Comparison of ENCODE assay signal across 23 mouse cellular contexts in the genomic region with DNA sequence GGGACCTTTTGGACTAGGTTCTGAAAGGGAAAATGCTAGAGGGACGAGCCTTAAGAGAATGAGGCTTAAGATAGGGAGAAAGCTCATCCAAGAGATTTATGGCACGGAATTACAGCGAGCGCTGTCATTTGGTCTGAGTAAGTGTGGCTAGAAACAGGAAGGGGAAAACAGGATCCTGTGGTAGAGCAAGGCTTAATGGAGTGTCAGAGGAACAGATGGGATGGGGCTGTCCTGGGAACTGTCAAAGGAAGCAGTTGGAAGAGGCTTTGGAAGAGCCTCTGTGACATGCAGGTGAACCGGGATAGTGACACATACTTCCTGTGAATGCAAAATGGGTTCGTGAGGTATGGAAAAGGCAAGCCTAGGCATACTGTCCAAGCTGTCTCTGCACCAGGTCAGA. TPM values are rescaled to one million over a fixed set of nuclear protein-coding genes. Genes with fewer than 3 reads are reported as not detected.
DNase-seq lines count a peak whose midpoint lies in the region; ATAC-seq and TF ChIP-seq lines count a peak whose summit lies in the region.
"Had no signal": no experiment of that assay in that cellular context is flagged by ENCODE, and none has a peak within 500 bp of the region (broad histone marks: within the 10 kb centered on the region; RNA-seq: fewer than 3 reads in every experiment).

No protein-coding gene starts in this region.

- peaks cover 3% of the 10 kb centered on the region; the same call in 1 of the 2 replicates for H3K4me1 ChIP-seq in kidney, embryonic 15.5 days
- no peaks in the 10 kb centered on the region for H3K4me1 ChIP-seq in stomach, embryonic 14.5 days (ENCODE audit: control insufficient read depth, insufficient read depth, low read length)
- no peaks in the 10 kb centered on the region for H3K4me1 ChIP-seq in stomach, postnatal 0 days (replicated peaks; ENCODE audit: control insufficient read depth, insufficient read depth)
- H3K4me1 ChIP-seq: embryonic facial prominence, embryonic 13.5 days; forebrain, embryonic 12.5 days; heart, embryonic 12.5 days; hindbrain, embryonic 15.5 days had no signal

- H3K4me3 ChIP-seq in kidney, embryonic 15.5 days (replicated peaks): no peak overlapping the region
- H3K4me3 ChIP-seq in stomach, embryonic 14.5 days (ENCODE audit: low read depth, low read length): no peak overlapping the region
- H3K4me3 ChIP-seq in stomach, postnatal 0 days (ENCODE audit: low read depth, low read length): no peak overlapping the region
- H3K4me3 ChIP-seq: embryonic facial prominence, embryonic 13.5 days; forebrain, embryonic 12.5 days; heart, embryonic 12.5 days; hindbrain, embryonic 15.5 days had no signal

- WGBS in kidney, embryonic 15.5 days: 16% methylated on average over 6 of the region's 6 CpGs
- 37% methylated on average over 6 of the region's 6 CpGs for WGBS in stomach, embryonic 14.5 days
- 35% methylated on average over 6 of the region's 6 CpGs for WGBS in stomach, postnatal 0 days

- H3K27ac ChIP-seq in kidney, embryonic 15.5 days: no peak overlapping the region
- no peak overlapping the region for H3K27ac ChIP-seq in stomach, embryonic 14.5 days (ENCODE audit: low read length)
- no peak overlapping the region for H3K27ac ChIP-seq in stomach, postnatal 0 days (replicated peaks)
- H3K27ac ChIP-seq: embryonic facial prominence, embryonic 13.5 days; forebrain, embryonic 12.5 days; hindbrain, embryonic 15.5 days had no signal

- intact Hi-C loops in heart, postnatal 10 days (cut with DNase I): no loop called here

- 0 out of 2 replicates have a peak, but pooled peaks have one; percentile 66 for ATAC-seq in kidney, embryonic 15.5 days (replicated peaks; ENCODE audit: low FRiP score)
- peak; percentile 71; the same call in 1 of the 2 replicates for ATAC-seq in stomach, embryonic 14.5 days (ENCODE audit: insufficient number of reproducible peaks, insufficient read depth, low FRiP score, low read depth)
- ATAC-seq in stomach, postnatal 0 days (ENCODE audit: low FRiP score, low TSS enrichment): no peak
- ATAC-seq: forebrain, embryonic 16.5 days had no signal

- no peaks in the 10 kb centered on the region for H3K9me3 ChIP-seq in kidney, embryonic 15.5 days (replicated peaks)
- no peaks in the 10 kb centered on the region for H3K9me3 ChIP-seq in stomach, embryonic 14.5 days (ENCODE audit: control insufficient read depth, low read depth, low read length)
- no peaks in the 10 kb centered on the region for H3K9me3 ChIP-seq in stomach, postnatal 0 days (ENCODE audit: control insufficient read depth, low read length)
- H3K9me3 ChIP-seq: embryonic facial prominence, embryonic 13.5 days; forebrain, embryonic 12.5 days; heart, embryonic 12.5 days; hindbrain, embryonic 15.5 days had no signal

- H3K36me3 ChIP-seq in kidney, embryonic 15.5 days: no peaks in the 10 kb centered on the region
- no peaks in the 10 kb centered on the region for H3K36me3 ChIP-seq in stomach, embryonic 14.5 days (ENCODE audit: control insufficient read depth, insufficient read depth, low read length)
- H3K36me3 ChIP-seq in stomach, postnatal 0 days (ENCODE audit: control insufficient read depth, insufficient read depth, low read length): no peaks in the 10 kb centered on the region
- H3K36me3 ChIP-seq: embryonic facial prominence, embryonic 13.5 days; forebrain, embryonic 12.5 days; heart, embryonic 12.5 days; hindbrain, embryonic 15.5 days had no signal

- no peak overlapping the region for H3K9ac ChIP-seq in kidney, embryonic 15.5 days
- no peak overlapping the region for H3K9ac ChIP-seq in stomach, embryonic 14.5 days (replicated peaks; ENCODE audit: low read depth, low read length)
- no peak overlapping the region for H3K9ac ChIP-seq in stomach, postnatal 0 days (ENCODE audit: low read length)
- H3K9ac ChIP-seq: embryonic facial prominence, embryonic 13.5 days; forebrain, embryonic 12.5 days; heart, embryonic 12.5 days; hindbrain, embryonic 15.5 days had no signal

- no peak overlapping the region for H3K4me2 ChIP-seq in kidney, embryonic 15.5 days
- H3K4me2 ChIP-seq in stomach, embryonic 14.5 days (replicated peaks; ENCODE audit: low read depth, low read length): no peak overlapping the region
- H3K4me2 ChIP-seq in stomach, postnatal 0 days (replicated peaks; ENCODE audit: low read depth): no peak overlapping the region
- H3K4me2 ChIP-seq: embryonic facial prominence, embryonic 13.5 days; forebrain, embryonic 12.5 days; heart, embryonic 12.5 days; hindbrain, embryonic 15.5 days had no signal

- TF ChIP-seq CTCF in stomach, postnatal 0 days (IDR thresholded peaks at IDR 0.05; ENCODE audit: low read depth): no peak

- no peak for TF ChIP-seq EP300 in stomach, postnatal 0 days (optimal IDR thresholded peaks at IDR 0.05)

- peak; percentile 37 for DNase-seq in heart, adult 11 months
- DNase-seq in heart, postnatal 10 days: no peak
- no peak for DNase-seq in kidney, adult 8-10 months
- no peak for DNase-seq in stomach, postnatal 0 days (ENCODE audit: low spot score)
- DNase-seq in right cerebral cortex, postnatal 4 days: no peak
- DNase-seq: adrenal gland, adult 2 months; adrenal gland, postnatal 25 days; cerebellum, adult 18-20 months; cerebellum, adult 9-11 months; cerebellum, postnatal 36 days; gastrocnemius, postnatal 10 days; heart, postnatal 36 days had no signal

- 0 out of 2 replicates have a peak, but pooled peaks cover 4% of the 10 kb centered on the region for H3K27me3 ChIP-seq in kidney, embryonic 15.5 days
- H3K27me3 ChIP-seq in stomach, embryonic 14.5 days (ENCODE audit: control insufficient read depth, insufficient read depth, low read length): no peaks in the 10 kb centered on the region
- no peaks in the 10 kb centered on the region for H3K27me3 ChIP-seq in stomach, postnatal 0 days (ENCODE audit: control insufficient read depth, insufficient read depth, low read length)
- H3K27me3 ChIP-seq: CH12.LX; embryonic facial prominence, embryonic 13.5 days; forebrain, embryonic 12.5 days; heart, embryonic 12.5 days had no signal

RNA-seq across cellular contexts. Expression of gene Nkx3-2, which starts 11.4 kb away (rescaled TPM):
- not detected for total RNA-seq in heart, postnatal 10 days (2021)
- not detected in 2 replicates for polyA plus RNA-seq in kidney, embryonic 15.5 days (2015; fragmentation: Nextera tagmentation; extraction: Ambion mirVana)
- 2.0 and 2.8 TPM in 2 replicates for polyA plus RNA-seq in stomach, embryonic 14.5 days (2014; fragmentation: Nextera tagmentation; extraction: Ambion mirVana)
- polyA plus RNA-seq in stomach, postnatal 0 days (2015; fragmentation: Nextera tagmentation; extraction: Ambion mirVana): 0.85 and 1.0 TPM in 2 replicates
- total RNA-seq: adrenal gland, adult 2 months; adrenal gland, postnatal 25 days; CH12.LX; heart, adult 8-10 months; heart, postnatal 36 days had no signal
- polyA plus RNA-seq: adrenal gland, adult 2 months; forebrain, embryonic 12.5 days; forebrain, embryonic 16.5 days; frontal cortex, adult 2 months; heart, embryonic 16.5 days; hindbrain, embryonic 15.5 days had no signal
